Mouse (Mus musculus) embryonic facial prominence, embryonic 13.5 days (tissue): ENCODE results near the gene Nav2. TPM values are rescaled to one million over a fixed set of nuclear protein-coding genes. Genes with fewer than 3 reads are reported as not detected.

ENCODE experiments used
- ATAC-seq: fragments of 200-750 bp; cut with Nextera tagmentation; 2 replicates; pipeline ENCODE4 v1.8.0; 2017; ENCODE audit warnings: low read depth; ENCODE audit not compliant: insufficient number of reproducible peaks, insufficient read depth, low FRiP score, low TSS enrichment
- H3K27ac ChIP-seq: fragments of 300-500 bp; sonication (generic); 2 replicates; pipeline ENCODE4 v1.5.1; 2015; ENCODE audit warnings: moderate library complexity, mild to moderate bottlenecking, inconsistent platforms
- H3K27me3 ChIP-seq: fragments of 300-500 bp; sonication (generic); 2 replicates; pipeline ENCODE4 v1.6.1; 2015; ENCODE audit warnings: mild to moderate bottlenecking, inconsistent platforms
- H3K36me3 ChIP-seq: fragments of 300-500 bp; sonication (generic); 2 replicates; pipeline ENCODE4 v1.6.1; 2015; ENCODE audit warnings: mild to moderate bottlenecking, inconsistent platforms
- H3K4me1 ChIP-seq: fragments of 300-500 bp; sonication (generic); 2 replicates; pipeline ENCODE4 v1.6.1; 2015; ENCODE audit warnings: inconsistent platforms
- H3K4me2 ChIP-seq: fragments of 300-500 bp; sonication (generic); 2 replicates; pipeline ENCODE4 v1.6.1; 2015; ENCODE audit warnings: moderate library complexity, mild to moderate bottlenecking, inconsistent platforms
- H3K4me3 ChIP-seq: fragments of 300-500 bp; sonication (generic); 2 replicates; pipeline ENCODE4 v1.5.1; 2015; ENCODE audit warnings: mild to moderate bottlenecking, inconsistent platforms
- H3K9ac ChIP-seq: fragments of 300-500 bp; sonication (generic); 2 replicates; pipeline ENCODE4 v1.6.1; 2015; ENCODE audit warnings: mild to moderate bottlenecking, inconsistent platforms
- H3K9me3 ChIP-seq: fragments of 300-500 bp; sonication (generic); 2 replicates; pipeline ENCODE4 v1.6.1; 2016; ENCODE audit warnings: inconsistent platforms
- WGBS: fragments of 180-500 bp; shearing (Covaris S2); methylation state at CpG from one replicate; pipeline ENCODE4 v1.1.7; 2015; ENCODE audit warnings: mixed read lengths; 5-methylcytosine and 5-hydroxymethylcytosine counted together
- polyA plus RNA-seq: library from polyadenylated mRNA; unstranded; fragments of >200 nt; fragmentation: Nextera tagmentation; extraction: Ambion mirVana; gene quantifications from 2 replicates; pipeline ENCODE4 v1.2.1, GENCODE M21; 2015

Nav2 gene
- polyA plus RNA-seq, 1 experiment from 2014 or later, result 22.1 TPM

- ATAC-seq, result no peak
- H3K27me3 ChIP-seq, result peaks cover 63% of the 10 kb centered on the region
- no peaks in the 10 kb centered on the region for H3K36me3 ChIP-seq
- H3K27ac ChIP-seq, result no peak overlapping the region
- H3K4me1 ChIP-seq, result no peaks in the 10 kb centered on the region
- H3K4me2 ChIP-seq, result no peak overlapping the region
- H3K9ac ChIP-seq, result no peak overlapping the region
- 81% methylated on average over 4 of the region's 4 CpGs for WGBS
- no peaks in the 10 kb centered on the region for H3K9me3 ChIP-seq
- no peak overlapping the region for H3K4me3 ChIP-seq
Observed at GRCm38 (mm10) chr7:48948381-48949108, 40.0 kb downstream of the Nav2 start.

GRCm38 (mm10) chr7:48954501-48954900 lies 46.0 kb downstream of the Nav2 start:
- H3K27ac ChIP-seq, result no peak overlapping the region
- no peak overlapping the region for H3K9ac ChIP-seq
- no peak overlapping the region for H3K4me3 ChIP-seq
- no peaks in the 10 kb centered on the region for H3K36me3 ChIP-seq
- peaks cover 7% of the 10 kb centered on the region for H3K4me1 ChIP-seq
- 76% methylated on average over 5 of the region's 5 CpGs for WGBS
- no peak overlapping the region for H3K4me2 ChIP-seq
- ATAC-seq, result no peak
- no peaks in the 10 kb centered on the region for H3K9me3 ChIP-seq
- H3K27me3 ChIP-seq, result peaks cover 81% of the 10 kb centered on the region

DNA sequence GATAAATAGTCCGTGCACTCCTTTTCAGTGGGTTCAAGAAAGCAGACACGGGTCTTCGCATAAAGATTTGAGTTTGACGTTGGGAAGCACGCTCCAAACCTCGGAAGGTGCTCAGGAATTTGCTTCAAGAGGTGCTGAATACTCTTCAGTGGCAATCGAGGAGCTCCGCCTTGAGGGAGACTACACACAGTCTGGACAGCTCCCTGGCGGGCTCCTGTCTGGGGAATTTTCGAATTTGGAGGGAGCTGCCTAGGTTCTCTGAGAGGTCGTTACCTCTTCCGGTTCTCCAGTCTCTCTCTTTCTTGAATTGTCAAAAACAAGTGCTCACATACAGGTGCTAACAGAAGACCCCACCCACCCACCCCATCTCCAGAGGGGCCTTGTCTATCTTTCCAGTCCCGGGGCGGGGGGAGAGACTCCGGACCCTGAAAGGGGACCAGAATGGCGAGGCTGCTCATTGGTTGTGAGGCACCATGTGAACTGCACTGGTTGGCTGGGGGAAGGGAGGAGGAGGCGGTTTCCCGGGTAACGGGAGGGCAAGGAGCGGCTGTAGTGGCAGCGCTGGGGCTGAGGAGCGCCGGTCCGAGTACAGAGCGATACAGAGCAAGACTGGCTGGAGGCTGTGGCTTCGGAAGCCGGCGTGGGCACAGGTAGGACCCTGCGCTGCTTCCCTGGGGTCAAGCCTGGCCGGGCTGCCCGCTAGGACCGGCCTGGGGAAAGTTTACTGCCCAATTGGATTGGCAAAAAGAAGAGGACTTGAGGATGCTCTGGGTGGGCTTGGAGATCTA lies 50.2 kb downstream of the Nav2 start:
- ATAC-seq, result peak; percentile 85
- Histone ChIP-seq H3K4me2 (peak overlapping the region; percentile 63), H3K4me1 (peaks cover 14% of the 10 kb centered on the region), H3K9me3 (no peaks in the 10 kb centered on the region), H3K27ac (no peak overlapping the region), H3K36me3 (no peaks in the 10 kb centered on the region), H3K9ac (no peak overlapping the region), H3K27me3 (peaks cover 99% of the 10 kb centered on the region), H3K4me3 (peak overlapping the region; percentile 35)
- WGBS, result 2% methylated on average over 32 of the region's 32 CpGs

GRCm38 (mm10) chr7:48959316-48959661 lies 50.8 kb downstream of the Nav2 start:
- Histone ChIP-seq H3K9ac (no peak overlapping the region), H3K36me3 (no peaks in the 10 kb centered on the region), H3K27me3 (peaks cover 99% of the 10 kb centered on the region), H3K4me2 (peak overlapping the region; percentile 63), H3K4me3 (peak overlapping the region; percentile 35), H3K27ac (no peak overlapping the region), H3K4me1 (peaks cover 14% of the 10 kb centered on the region), H3K9me3 (no peaks in the 10 kb centered on the region)
- 11% methylated on average over 13 of the region's 13 CpGs for WGBS
- ATAC-seq, result no peak

DNA sequence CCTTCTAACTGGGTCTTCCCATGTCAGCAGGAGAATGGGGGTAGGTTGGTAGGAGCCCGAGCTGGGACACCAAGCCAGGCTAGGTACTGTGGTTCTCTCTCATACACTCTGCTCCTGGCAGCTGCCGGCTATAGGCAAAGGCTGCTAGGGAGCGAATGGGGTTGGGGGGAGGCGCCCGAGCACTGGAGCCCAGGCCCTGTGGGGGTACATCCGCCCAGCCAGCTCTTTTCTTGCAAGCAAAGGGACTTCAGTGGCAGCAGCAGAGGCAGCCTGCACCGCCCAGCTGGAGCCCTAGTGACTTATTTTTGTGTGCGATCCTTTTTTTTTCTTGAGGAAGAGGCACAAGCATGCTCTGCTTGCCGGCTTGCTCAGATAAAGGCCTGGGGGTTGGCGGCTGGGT lies 51.6 kb downstream of the Nav2 start:
- Histone ChIP-seq H3K4me3 (no peak overlapping the region), H3K9ac (no peak overlapping the region), H3K27ac (no peak overlapping the region), H3K9me3 (no peaks in the 10 kb centered on the region), H3K27me3 (peaks cover 98% of the 10 kb centered on the region), H3K36me3 (no peaks in the 10 kb centered on the region), H3K4me2 (no peak overlapping the region), H3K4me1 (peaks cover 22% of the 10 kb centered on the region)
- no peak for ATAC-seq
- WGBS, result 7% methylated on average over 10 of the region's 10 CpGs

DNA sequence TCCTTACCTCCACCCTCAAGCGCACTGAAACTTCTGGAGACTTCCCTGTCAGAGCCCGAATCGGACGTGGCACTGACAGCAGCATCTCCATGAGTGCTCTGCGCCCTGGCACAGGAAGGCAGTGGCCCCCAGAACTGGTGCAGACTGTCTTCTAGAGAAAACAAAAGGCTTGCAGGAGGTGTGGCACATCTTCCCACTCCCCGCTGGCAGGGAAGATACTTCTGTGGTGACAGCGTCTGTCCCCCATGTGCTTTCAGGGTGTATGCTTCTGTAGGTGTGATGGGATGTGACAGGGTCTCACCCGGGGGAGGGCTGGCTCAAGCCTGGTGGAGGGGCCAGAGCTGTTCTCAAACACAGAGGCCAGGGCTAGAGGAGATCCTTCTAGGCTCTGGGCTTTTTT lies 53.0 kb downstream of the Nav2 start:
- 53% methylated on average over 8 of the region's 8 CpGs for WGBS
- no peak for ATAC-seq

DNA sequence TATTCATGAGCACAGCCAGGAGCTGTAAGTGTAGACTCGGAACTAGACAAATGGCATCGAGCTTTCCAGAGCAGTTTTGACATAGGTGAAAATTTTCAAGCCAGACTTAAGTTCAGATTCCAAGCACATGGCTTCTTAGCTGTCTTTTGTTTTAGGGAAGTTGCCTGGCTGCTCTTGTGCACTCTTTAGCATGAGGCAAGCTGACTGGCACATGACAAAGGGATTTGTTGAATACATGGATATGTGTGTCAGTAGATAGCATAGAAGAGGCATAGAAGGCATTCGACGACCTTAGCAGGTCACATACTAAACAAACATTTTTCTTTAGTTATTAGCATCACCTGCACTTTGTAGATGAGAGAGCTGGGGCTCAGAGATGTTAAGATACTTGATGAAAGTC lies 53.4 kb downstream of the Nav2 start:
- Histone ChIP-seq H3K27me3 (peaks cover 88% of the 10 kb centered on the region), H3K4me2 (no peak overlapping the region), H3K9me3 (no peaks in the 10 kb centered on the region), H3K4me3 (no peak overlapping the region), H3K4me1 (peaks cover 35% of the 10 kb centered on the region), H3K36me3 (no peaks in the 10 kb centered on the region), H3K9ac (no peak overlapping the region), H3K27ac (no peak overlapping the region)
- ATAC-seq, result no peak
- 75% methylated on average over 4 of the region's 4 CpGs for WGBS

More for the DNA sequence above, 53.0 kb downstream of the Nav2 start:
- Histone ChIP-seq H3K4me3 (no peak overlapping the region), H3K27ac (no peak overlapping the region), H3K4me2 (no peak overlapping the region), H3K4me1 (peaks cover 33% of the 10 kb centered on the region), H3K27me3 (peaks cover 88% of the 10 kb centered on the region), H3K9ac (no peak overlapping the region), H3K36me3 (no peaks in the 10 kb centered on the region), H3K9me3 (no peaks in the 10 kb centered on the region)

DNA sequence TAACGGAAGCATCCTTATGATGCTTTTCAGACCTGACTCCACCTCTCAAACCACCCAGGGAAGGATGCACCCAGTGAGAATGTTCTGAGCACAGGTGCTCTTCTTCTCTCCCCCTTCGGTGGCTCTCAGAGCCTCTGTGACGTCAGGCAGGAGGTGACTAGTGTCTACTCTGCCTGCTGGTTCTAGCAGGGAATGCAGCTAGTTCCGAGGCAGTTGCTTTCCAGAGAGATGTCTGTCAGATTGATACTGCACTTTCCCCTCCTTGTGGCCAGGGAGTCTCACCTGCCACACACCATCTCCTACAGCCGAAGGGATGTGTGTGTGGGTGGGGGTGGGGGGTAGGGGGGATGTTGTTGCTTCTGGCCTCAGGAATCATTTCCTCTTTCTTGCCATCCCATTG lies 54.6 kb downstream of the Nav2 start:
- Histone ChIP-seq H3K27me3 (peaks cover 88% of the 10 kb centered on the region), H3K27ac (no peak overlapping the region), H3K9ac (no peak overlapping the region), H3K4me2 (no peak overlapping the region), H3K4me3 (no peak overlapping the region), H3K4me1 (peaks cover 35% of the 10 kb centered on the region), H3K9me3 (no peaks in the 10 kb centered on the region), H3K36me3 (no peaks in the 10 kb centered on the region)
- 31% methylated on average over 5 of the region's 5 CpGs for WGBS
- no peak for ATAC-seq

- Histone ChIP-seq H3K4me1 (peaks cover 35% of the 10 kb centered on the region), H3K9ac (no peak overlapping the region), H3K4me2 (no peak overlapping the region), H3K9me3 (no peaks in the 10 kb centered on the region), H3K27ac (no peak overlapping the region), H3K4me3 (no peak overlapping the region), H3K36me3 (no peaks in the 10 kb centered on the region), H3K27me3 (peaks cover 88% of the 10 kb centered on the region)
- ATAC-seq, result no peak
- 41% methylated on average over 4 of the region's 4 CpGs for WGBS
Observed at GRCm38 (mm10) chr7:48963554-48963953, 55.0 kb downstream of the Nav2 start.

- Histone ChIP-seq H3K9me3 (no peaks in the 10 kb centered on the region), H3K4me3 (no peak overlapping the region), H3K36me3 (no peaks in the 10 kb centered on the region), H3K4me2 (peak overlapping the region; percentile 31), H3K27me3 (peaks cover 88% of the 10 kb centered on the region), H3K9ac (no peak overlapping the region), H3K27ac (no peak overlapping the region), H3K4me1 (peaks cover 21% of the 10 kb centered on the region)
- 17% methylated on average over 12 of the region's 12 CpGs for WGBS
- no peak; the same call in 1 of the 2 replicates for ATAC-seq
Observed at GRCm38 (mm10) chr7:48965796-48966512, 57.4 kb downstream of the Nav2 start.

- no peak overlapping the region for H3K4me2 ChIP-seq
- no peaks in the 10 kb centered on the region for H3K36me3 ChIP-seq
- H3K27me3 ChIP-seq, result peaks cover 63% of the 10 kb centered on the region
- ATAC-seq, result no peak
- no peak overlapping the region for H3K27ac ChIP-seq
- H3K4me1 ChIP-seq, result 0 out of 2 replicates have a peak, but pooled peaks cover 4% of the 10 kb centered on the region
- no peak overlapping the region for H3K9ac ChIP-seq
- WGBS, result 45% methylated on average over 7 of the region's 7 CpGs
- no peaks in the 10 kb centered on the region for H3K9me3 ChIP-seq
- H3K4me3 ChIP-seq, result no peak overlapping the region
Observed at GRCm38 (mm10) chr7:48981013-48981412, 72.5 kb downstream of the Nav2 start.
